9 mouse cellular contexts compared by ENCODE assay signal in the genomic region with DNA sequence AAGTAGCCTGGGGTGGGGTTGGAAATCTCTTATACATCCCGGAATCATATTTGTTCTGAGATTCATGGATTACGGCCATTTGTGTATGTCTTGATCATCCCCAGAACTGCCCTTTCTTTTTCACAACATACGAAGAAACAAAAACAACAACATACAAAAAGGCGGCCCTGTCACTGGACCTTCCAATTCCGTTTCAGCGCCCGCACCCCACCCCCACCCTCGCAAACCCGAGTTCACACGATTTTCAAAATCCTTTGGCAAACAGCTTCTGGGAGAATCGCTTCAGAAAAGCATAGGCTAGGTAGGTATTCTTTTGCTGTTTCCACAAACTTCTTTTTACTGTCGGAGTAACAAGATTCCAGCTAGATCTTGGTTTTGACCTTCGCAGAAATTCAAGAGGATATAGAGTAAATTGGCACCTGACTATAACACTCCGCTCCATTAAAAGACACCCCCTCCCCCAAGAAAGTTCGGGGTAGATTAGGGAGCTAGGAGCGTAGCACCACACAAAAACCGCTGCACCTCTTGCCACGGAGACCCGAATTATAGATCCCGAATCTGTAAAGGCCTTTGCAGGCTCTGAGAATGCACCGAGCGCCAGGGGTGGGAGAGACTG. TPM values are rescaled to one million over a fixed set of nuclear protein-coding genes. Genes with fewer than 3 reads are reported as not detected.
DNase-seq lines count a peak whose midpoint lies in the region; ATAC-seq and TF ChIP-seq lines count a peak whose summit lies in the region.
"Had no signal": no experiment of that assay in that cellular context is flagged by ENCODE, and none has a peak within 500 bp of the region (broad histone marks: within the 10 kb centered on the region; RNA-seq: fewer than 3 reads in every experiment).

No protein-coding gene starts in this region.

- H3K4me1 ChIP-seq in forebrain, embryonic 11.5 days (replicated peaks; ENCODE audit: control insufficient read depth, insufficient read depth, low read length) = peaks cover 22% of the 10 kb centered on the region
- H3K4me1 ChIP-seq in intestine, postnatal 0 days (replicated peaks; ENCODE audit: control insufficient read depth, insufficient read depth, low read length) = no peaks in the 10 kb centered on the region
- H3K4me1 ChIP-seq in neural tube, embryonic 15.5 days = peaks cover 29% of the 10 kb centered on the region

- no peak for ATAC-seq in forebrain, embryonic 11.5 days (replicated peaks; ENCODE audit: low FRiP score)
- ATAC-seq in intestine, postnatal 0 days = no peak
- no peak for ATAC-seq in neural tube, embryonic 15.5 days (ENCODE audit: low FRiP score)

- H3K27me3 ChIP-seq in forebrain, embryonic 11.5 days (ENCODE audit: control insufficient read depth, insufficient read depth, low read length) = peaks cover 29% of the 10 kb centered on the region
- H3K27me3 ChIP-seq in intestine, postnatal 0 days (replicated peaks; ENCODE audit: control insufficient read depth, insufficient read depth, low read length) = peaks cover 99% of the 10 kb centered on the region
- peaks cover 75% of the 10 kb centered on the region for H3K27me3 ChIP-seq in neural tube, embryonic 15.5 days (replicated peaks)

- H3K4me3 ChIP-seq in layer of hippocampus, adult 2 months = peak overlapping the region; percentile 44
- peak overlapping the region; percentile 94 for H3K4me3 ChIP-seq in forebrain, embryonic 11.5 days (ENCODE audit: low read depth, low read length)
- H3K4me3 ChIP-seq in intestine, postnatal 0 days (ENCODE audit: low read depth, low read length) = peak overlapping the region; percentile 35; the same call in 1 of the 2 replicates
- peak overlapping the region; percentile 42 for H3K4me3 ChIP-seq in neural tube, embryonic 15.5 days (replicated peaks)

- H3K9me3 ChIP-seq in forebrain, embryonic 11.5 days (ENCODE audit: control insufficient read depth, low read length) = no peaks in the 10 kb centered on the region
- no peaks in the 10 kb centered on the region for H3K9me3 ChIP-seq in intestine, postnatal 0 days (ENCODE audit: control insufficient read depth)
- H3K9me3 ChIP-seq in neural tube, embryonic 15.5 days (replicated peaks) = no peaks in the 10 kb centered on the region

- H3K4me2 ChIP-seq in forebrain, embryonic 11.5 days (ENCODE audit: low read depth, low read length, severe bottlenecking) = peak overlapping the region; percentile 71
- H3K4me2 ChIP-seq in intestine, postnatal 0 days (replicated peaks; ENCODE audit: low read depth) = peak overlapping the region; percentile 59
- H3K4me2 ChIP-seq in neural tube, embryonic 15.5 days = peak overlapping the region; percentile 59

- TF ChIP-seq CTCF in layer of hippocampus, adult 2 months (conservative IDR thresholded peaks at IDR 0.05) = no peak
- TF ChIP-seq CTCF in intestine, postnatal 0 days (IDR thresholded peaks at IDR 0.05; ENCODE audit: low read depth) = no peak

- under 1% methylated on average over 22 of the region's 22 CpGs for WGBS in forebrain, embryonic 11.5 days
- 2% methylated on average over 22 of the region's 22 CpGs for WGBS in intestine, postnatal 0 days
- 2% methylated on average over 22 of the region's 22 CpGs for WGBS in neural tube, embryonic 15.5 days

- peak overlapping the region; percentile 66 for H3K9ac ChIP-seq in forebrain, embryonic 11.5 days (ENCODE audit: low read length)
- H3K9ac ChIP-seq in intestine, postnatal 0 days (ENCODE audit: low read depth, low read length) = no peak overlapping the region
- no peak overlapping the region for H3K9ac ChIP-seq in neural tube, embryonic 15.5 days (replicated peaks)

- H3K27ac ChIP-seq in layer of hippocampus, adult 2 months = peak overlapping the region; percentile 84
- H3K27ac ChIP-seq in forebrain, embryonic 11.5 days (ENCODE audit: low read depth, low read length) = peak overlapping the region; percentile 99
- no peak overlapping the region for H3K27ac ChIP-seq in intestine, postnatal 0 days (ENCODE audit: low read depth, low read length)
- peak overlapping the region; percentile 25; the same call in 1 of the 2 replicates for H3K27ac ChIP-seq in neural tube, embryonic 15.5 days (replicated peaks)

- no peak for DNase-seq in layer of hippocampus, adult 2 months (ENCODE audit: low spot score in 2 of 2)
- DNase-seq in layer of hippocampus, adult 9-10 months (ENCODE audit: low spot score) = no peak
- peak; percentile 56 for DNase-seq in forebrain, embryonic 11.5 days (ENCODE audit: low spot score)
- DNase-seq in right cerebral cortex, postnatal 14 days = no peak
- DNase-seq in layer of hippocampus, postnatal 14 days (ENCODE audit: low spot score in 2 of 2) = no peak
- DNase-seq in right cerebral cortex, adult 18-20 months = no peak

- no peaks in the 10 kb centered on the region for H3K36me3 ChIP-seq in forebrain, embryonic 11.5 days (ENCODE audit: control insufficient read depth, insufficient read depth, low read length)
- H3K36me3 ChIP-seq in intestine, postnatal 0 days (ENCODE audit: control insufficient read depth, insufficient read depth) = no peaks in the 10 kb centered on the region
- no peaks in the 10 kb centered on the region for H3K36me3 ChIP-seq in neural tube, embryonic 15.5 days

RNA-seq across cellular contexts. Expression of a gene that starts 0.6 kb away (rescaled TPM):
- 10 to 100 TPM; 11.8 TPM for total RNA-seq in layer of hippocampus, adult 2 months (2021)
- polyA plus RNA-seq in forebrain, embryonic 11.5 days (2014; fragmentation: Nextera tagmentation; extraction: Ambion mirVana) = 11.3 and 12.4 TPM in 2 replicates
- not detected in 2 replicates for polyA plus RNA-seq in intestine, postnatal 0 days (2015; fragmentation: Nextera tagmentation; extraction: Ambion mirVana)
- polyA plus RNA-seq in neural tube, embryonic 15.5 days (2015; fragmentation: Nextera tagmentation; extraction: Ambion mirVana) = 0.40 and 0.91 TPM in 2 replicates
- total RNA-seq in layer of hippocampus, postnatal 14 days (2021) = 10 to 100 TPM; 11.0 to 12.7 TPM
- total RNA-seq: neutrophil, adult 5-6 weeks had no signal

Comparison
In these comparisons a context has a peak if more than half of its experiments do, and no peak if none do; other contexts are left out.
1. H3K4me3 ChIP-seq: peak in every context shown above with its lines; median percentile 94 in forebrain, embryonic 11.5 days; 44 in layer of hippocampus, adult 2 months; 42 in neural tube, embryonic 15.5 days; 35 in intestine, postnatal 0 days.